Mouse (Mus musculus) bone marrow, adult 2 months (tissue): ENCODE results near the gene Hist1h3a. TPM values are rescaled to one million over a fixed set of nuclear protein-coding genes. Genes with fewer than 3 reads are reported as not detected.
A peak's percentile ranks its signal among the peaks of the same experiment; 100 is the strongest.

Source experiments
- H3K27ac ChIP-seq: fragments of 200-500 bp; 2 replicates; pipeline ENCODE4 v1.5.1; 2012; ENCODE audit warnings: low read depth, mild to moderate bottlenecking, control low read depth, inconsistent platforms, low read length; ENCODE audit not compliant: control insufficient read depth, poor library complexity, insufficient read depth
- H3K4me1 ChIP-seq: fragments of 200-500 bp; 2 replicates; pipeline ENCODE4 v1.6.1; 2011; ENCODE audit warnings: low read length; ENCODE audit not compliant: control insufficient read depth, insufficient read depth
- H3K4me3 ChIP-seq: fragments of 200-500 bp; replicated peaks from 2 replicates; pipeline ENCODE3; 2011; ENCODE audit warnings: mild to moderate bottlenecking, low read depth, low read length, control low read depth; ENCODE audit not compliant: control insufficient read depth
- CTCF ChIP-seq: fragments of 200-500 bp; IDR thresholded peaks from 2 replicates; pipeline ENCODE4 v1.5.1; 2011; ENCODE audit warnings: low read length, control low read depth; ENCODE audit not compliant: control insufficient read depth, insufficient read depth
- POLR2A ChIP-seq: fragments of 200-500 bp; IDR thresholded peaks from 2 replicates; pipeline ENCODE4 v1.6.1; 2011; ENCODE audit warnings: low read depth, mild to moderate bottlenecking, control low read depth, low read length, borderline replicate concordance; ENCODE audit not compliant: control insufficient read depth
- WGBS: fragments of 180-500 bp; shearing (Covaris S2); methylation state at CpG from one replicate; pipeline ENCODE4 v1.1.7; 2018; 5-methylcytosine and 5-hydroxymethylcytosine counted together
- polyA plus RNA-seq: library from polyadenylated mRNA; stranded (reverse); fragments of >200 nt; gene quantifications from 2 replicates; pipeline ENCODE4 v1.2.4, GENCODE M21; 2011; ENCODE audit warnings: low replicate concordance; ENCODE audit not compliant: missing spikeins, insufficient read depth, insufficient read length

Hist1h3a gene
- polyA plus RNA-seq, 1 experiment, result 30.9 TPM

GRCm38 (mm10) chr13:23717176-23717575 lies 45.0 kb downstream of the Hist1h3a start:
- peak overlapping the region; percentile 69 for H3K27ac ChIP-seq
- 62% methylated on average over 11 of the region's 11 CpGs for WGBS
- H3K4me3 ChIP-seq, result no peak overlapping the region
- no peaks in the 10 kb centered on the region; the same call in 1 of the 2 replicates for H3K4me1 ChIP-seq
- TF ChIP-seq CTCF (no peak), POLR2A (no peak)

- Histone ChIP-seq H3K4me3 (no peak overlapping the region), H3K27ac (no peak overlapping the region), H3K4me1 (no peaks in the 10 kb centered on the region; the same call in 1 of the 2 replicates)
- 33% methylated on average over 5 of the region's 5 CpGs for WGBS
- TF ChIP-seq POLR2A (no peak), CTCF (no peak)
These were observed 45.7 kb downstream of the Hist1h3a start for GRCm38 (mm10) chr13:23716261-23717042.

Other genes starting within 250 kb of the Hist1h3a start
- gene Hist1h4h, start 231.3 kb downstream of the Hist1h3a start, polyA plus RNA-seq, result 23.3 and 39.5 TPM in 2 replicates
- gene Hist1h2af, start 228.5 kb downstream of the Hist1h3a start, polyA plus RNA-seq, result 105 and 151 TPM in 2 replicates
- gene Hist1h3g, start 227.0 kb downstream of the Hist1h3a start, polyA plus RNA-seq, result 16.1 and 17.7 TPM in 2 replicates
- gene Hist1h2bh, start 219.0 kb downstream of the Hist1h3a start, polyA plus RNA-seq, result 6.8 and 11.4 TPM in 2 replicates
- gene Hist1h3f, start 218.3 kb downstream of the Hist1h3a start, polyA plus RNA-seq, result 3.0 and 6.4 TPM in 2 replicates
- gene Hist1h4f, start 210.7 kb downstream of the Hist1h3a start, polyA plus RNA-seq, result 114 and 284 TPM in 2 replicates
- gene Hist1h1d, start 209.1 kb downstream of the Hist1h3a start, polyA plus RNA-seq, result 9.7 and 12.7 TPM in 2 replicates
- gene Hist1h3e, start 200.0 kb downstream of the Hist1h3a start, polyA plus RNA-seq, result 5.3 and 12.9 TPM in 2 replicates
- gene Hist1h2ae, start 191.2 kb downstream of the Hist1h3a start, polyA plus RNA-seq, result 12.5 and 23.9 TPM in 2 replicates
- gene Hist1h2bg, start 191.0 kb downstream of the Hist1h3a start, polyA plus RNA-seq, result 65.5 and 109 TPM in 2 replicates
- gene Hist1h2bf, start 188.2 kb downstream of the Hist1h3a start, polyA plus RNA-seq, result 32.4 and 40.5 TPM in 2 replicates
- gene Hist1h2ad, start 188.0 kb downstream of the Hist1h3a start, polyA plus RNA-seq, result 2.6 and 4.3 TPM in 2 replicates
- gene Hist1h3d, start 186.6 kb downstream of the Hist1h3a start, polyA plus RNA-seq, result 7.1 and 11.3 TPM in 2 replicates
- 50.4 and 64.8 TPM in 2 replicates for gene Hist1h4d, start 180.8 kb downstream of the Hist1h3a start, polyA plus RNA-seq
- gene Hist1h2be, start 141.3 kb downstream of the Hist1h3a start, polyA plus RNA-seq, result 9.2 and 11.8 TPM in 2 replicates
- gene Hist1h1e, start 139.8 kb downstream of the Hist1h3a start, polyA plus RNA-seq, result 27.6 and 54.3 TPM in 2 replicates
- gene Hist1h2ac, start 78.4 kb downstream of the Hist1h3a start, polyA plus RNA-seq, result 2.0 and 3.7 TPM in 2 replicates
- gene Hist1h2bc, start 78.2 kb downstream of the Hist1h3a start, polyA plus RNA-seq, result 42.9 and 54.0 TPM in 2 replicates
- gene Hist1h1t, start 66.6 kb downstream of the Hist1h3a start, polyA plus RNA-seq, result 3.9 TPM in 1 of 2 replicates, not detected in the other
- gene Hist1h4c, start 63.9 kb downstream of the Hist1h3a start, polyA plus RNA-seq, result 7.1 and 15.1 TPM in 2 replicates
- gene Hfe, start 51.5 kb downstream of the Hist1h3a start, polyA plus RNA-seq, result 4.0 and 4.5 TPM in 2 replicates
- 78.9 and 108 TPM in 2 replicates for gene Hist1h1c, start 23.6 kb downstream of the Hist1h3a start, polyA plus RNA-seq
- gene Hist1h3c, start 16.8 kb downstream of the Hist1h3a start, polyA plus RNA-seq, result 42.2 and 62.6 TPM in 2 replicates
- gene Hist1h2bb, start 15.7 kb downstream of the Hist1h3a start, polyA plus RNA-seq, result 65.7 and 136 TPM in 2 replicates
- gene Hist1h2ab, start 11.3 kb downstream of the Hist1h3a start, polyA plus RNA-seq, result 30.3 and 31.4 TPM in 2 replicates
- 19.6 TPM in 1 of 2 replicates, not detected in the other for gene Hist1h3b, start 10.1 kb downstream of the Hist1h3a start, polyA plus RNA-seq
- gene Hist1h4b, start 5.4 kb downstream of the Hist1h3a start, polyA plus RNA-seq, result 275 and 281 TPM in 2 replicates
- gene Hist1h4a, start 1.2 kb downstream of the Hist1h3a start, polyA plus RNA-seq, result 62.7 and 98.3 TPM in 2 replicates
- 38.3 and 41.6 TPM in 2 replicates for gene Hist1h1a, start 1.3 kb upstream of the Hist1h3a start, polyA plus RNA-seq
- gene Trim38, start 7.5 kb upstream of the Hist1h3a start, polyA plus RNA-seq, result not detected in 2 replicates
- 1.4 TPM in 1 of 2 replicates, not detected in the other for gene Slc17a2, start 44.6 kb upstream of the Hist1h3a start, polyA plus RNA-seq
- gene Slc17a3, start 77.0 kb upstream of the Hist1h3a start, polyA plus RNA-seq, result 2.9 TPM in 1 of 2 replicates, not detected in the other
- not detected in 2 replicates for gene Slc17a1, start 105.4 kb upstream of the Hist1h3a start, polyA plus RNA-seq
- gene Slc17a4, start 152.6 kb upstream of the Hist1h3a start, polyA plus RNA-seq, result not detected in 2 replicates
- not detected in 2 replicates for gene Hist1h2ba, start 171.8 kb upstream of the Hist1h3a start, polyA plus RNA-seq
- not detected in 2 replicates for gene Hist1h2aa, start 172.1 kb upstream of the Hist1h3a start, polyA plus RNA-seq
- not detected in 2 replicates for gene Scgn, start 228.8 kb upstream of the Hist1h3a start, polyA plus RNA-seq